ENCODE assay signal across 14 mouse cellular contexts in the genomic region with DNA sequence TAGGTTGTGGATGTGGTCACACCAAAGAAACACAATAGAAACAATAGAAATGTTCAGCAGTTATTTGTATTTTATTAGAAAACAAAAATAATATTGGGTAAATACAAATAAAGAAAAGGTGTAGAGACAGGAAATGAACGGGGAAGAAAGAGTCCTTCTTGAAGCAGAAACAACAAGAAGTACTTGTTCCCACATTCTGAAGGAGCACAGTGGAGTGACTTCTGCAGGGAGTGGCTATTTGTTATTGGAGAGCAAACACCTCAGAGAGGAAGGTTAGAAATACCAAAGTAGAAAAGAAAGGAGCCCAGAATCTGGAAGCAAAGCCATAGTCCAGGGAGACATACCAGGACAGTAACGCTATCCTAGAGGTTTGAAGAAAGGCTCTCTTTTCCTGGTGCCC. TPM values are rescaled to one million over a fixed set of nuclear protein-coding genes. Genes with fewer than 3 reads are reported as not detected.
A peak's percentile ranks its signal among the peaks of the same experiment; 100 is the strongest.
DNase-seq lines count a peak whose midpoint lies in the region; ATAC-seq and TF ChIP-seq lines count a peak whose summit lies in the region.
"Not testable (repeated sequence)": the region's sequence is repeated elsewhere in the genome, so short reads cannot be mapped to it uniquely, and the experiment has no call there.
"Had no signal": no experiment of that assay in that cellular context is flagged by ENCODE, and none has a peak within 500 bp of the region (broad histone marks: within the 10 kb centered on the region; RNA-seq: fewer than 3 reads in every experiment).

No protein-coding gene starts in this region.

- not testable (repeated sequence) for TF ChIP-seq CTCF in lung, postnatal 0 days (IDR thresholded peaks at IDR 0.05); stomach, postnatal 0 days (IDR thresholded peaks at IDR 0.05; ENCODE audit: low read depth)

- not testable (repeated sequence) for H3K9ac ChIP-seq in lung, embryonic 16.5 days (ENCODE audit: low read length); lung, postnatal 0 days (replicated peaks; ENCODE audit: low read depth); stomach, postnatal 0 days (ENCODE audit: low read length)

- not testable (repeated sequence) for H3K36me3 ChIP-seq in lung, embryonic 16.5 days (ENCODE audit: control insufficient read depth, insufficient read depth, low read length); lung, postnatal 0 days (ENCODE audit: insufficient read depth, low read length); stomach, postnatal 0 days (ENCODE audit: control insufficient read depth, insufficient read depth, low read length)

- H3K9me3 ChIP-seq in lung, embryonic 16.5 days (ENCODE audit: control insufficient read depth, low read length); lung, postnatal 0 days (ENCODE audit: low read length); stomach, postnatal 0 days (ENCODE audit: control insufficient read depth, low read length): not testable (repeated sequence)

- 59% methylated on average over 1 of the region's 2 CpGs for whole genome bisulfite sequencing in lung, embryonic 16.5 days
- WGBS in lung, postnatal 0 days, result 34% methylated on average over 1 of the region's 2 CpGs
- WGBS in stomach, postnatal 0 days, result 47% methylated on average over 1 of the region's 2 CpGs

- H3K4me1 ChIP-seq in lung, embryonic 16.5 days (replicated peaks; ENCODE audit: control insufficient read depth, insufficient read depth, low read length); lung, postnatal 0 days (ENCODE audit: insufficient read depth, low read depth, low read length); stomach, postnatal 0 days (replicated peaks; ENCODE audit: control insufficient read depth, insufficient read depth): not testable (repeated sequence)

- H3K27me3 ChIP-seq in lung, embryonic 16.5 days (ENCODE audit: control insufficient read depth, insufficient read depth, low read depth, low read length); lung, postnatal 0 days (replicated peaks; ENCODE audit: insufficient read depth, low read length); stomach, postnatal 0 days (ENCODE audit: control insufficient read depth, insufficient read depth, low read length): not testable (repeated sequence)

- DNase-seq in lung, adult 18-20 months, result peak; percentile 28 to 49
- peak; percentile 77 for DNase-seq in lung, postnatal 0 days (ENCODE audit: low spot score)
- peak; percentile 9 for DNase-seq in lung, postnatal 10 days
- DNase-seq in lung, postnatal 25 days (ENCODE audit: low spot score), result peak; percentile 52
- DNase-seq in lung, postnatal 36 days, result peak; percentile 61
- DNase-seq in stomach, postnatal 0 days (ENCODE audit: low spot score), result not testable (repeated sequence)

- peak; percentile 49; the same call in 1 of the 2 replicates for ATAC-seq in lung, embryonic 16.5 days (ENCODE audit: low read depth)
- peak; percentile 90 for ATAC-seq in lung, postnatal 0 days
- 0 out of 2 replicates have a peak, but pooled peaks have one; percentile 34 for ATAC-seq in stomach, postnatal 0 days (ENCODE audit: low FRiP score, low TSS enrichment)

- not testable (repeated sequence) for H3K4me2 ChIP-seq in lung, embryonic 16.5 days (ENCODE audit: low read depth, low read length); lung, postnatal 0 days (replicated peaks; ENCODE audit: low read depth, low read length); stomach, postnatal 0 days (replicated peaks; ENCODE audit: low read depth)

- H3K4me3 ChIP-seq in lung, embryonic 16.5 days (ENCODE audit: low read length); lung, postnatal 0 days (ENCODE audit: low read depth, low read length); stomach, postnatal 0 days (ENCODE audit: low read depth, low read length): not testable (repeated sequence)

- peak; percentile 73 for TF ChIP-seq EP300 in lung, postnatal 0 days (IDR thresholded peaks at IDR 0.05)
- not testable (repeated sequence) for TF ChIP-seq EP300 in stomach, postnatal 0 days (optimal IDR thresholded peaks at IDR 0.05)

- peak overlapping the region; percentile 7; the same call in 1 of the 2 replicates for H3K27ac ChIP-seq in lung, embryonic 16.5 days (ENCODE audit: low read length)
- not testable (repeated sequence) for H3K27ac ChIP-seq in lung, postnatal 0 days (ENCODE audit: low read length); stomach, postnatal 0 days (replicated peaks)

RNA-seq across cellular contexts. Expression of a gene that starts 0.7 kb away (rescaled TPM):
- not detected in 2 replicates for polyA plus RNA-seq in lung, embryonic 16.5 days (2015; fragmentation: Nextera tagmentation; extraction: Ambion mirVana)
- not detected in 2 replicates for polyA plus RNA-seq in lung, postnatal 0 days (2015; fragmentation: Nextera tagmentation; extraction: Ambion mirVana)
- not detected in 2 replicates for polyA plus RNA-seq in stomach, postnatal 0 days (2015; fragmentation: Nextera tagmentation; extraction: Ambion mirVana)
- polyA plus RNA-seq: activated CD4-positive, CD25-positive, alpha-beta regulatory T cell, adult 4 months; adrenal gland, adult 2 months; brain, embryonic 14.5 days; C2C12; CD4-positive, CD25-positive, alpha-beta regulatory T cell, adult 4 months; G1E; Patski had no signal

RNA-seq across cellular contexts. Expression of a gene that starts 11.3 kb away (rescaled TPM):
- not detected in 2 replicates for polyA plus RNA-seq in lung, embryonic 16.5 days (2015; fragmentation: Nextera tagmentation; extraction: Ambion mirVana)
- polyA plus RNA-seq in lung, postnatal 0 days (2015; fragmentation: Nextera tagmentation; extraction: Ambion mirVana), result not detected in 2 replicates
- polyA plus RNA-seq in stomach, postnatal 0 days (2015; fragmentation: Nextera tagmentation; extraction: Ambion mirVana), result not detected in 2 replicates
- polyA plus RNA-seq: activated CD4-positive, CD25-positive, alpha-beta regulatory T cell, adult 4 months; adrenal gland, adult 2 months; brain, embryonic 14.5 days; C2C12; CD4-positive, CD25-positive, alpha-beta regulatory T cell, adult 4 months; G1E; Patski had no signal

RNA-seq across cellular contexts. Expression of a gene that starts 13.3 kb away (rescaled TPM):
- polyA plus RNA-seq in lung, embryonic 16.5 days (2015; fragmentation: Nextera tagmentation; extraction: Ambion mirVana), result not detected in 2 replicates
- not detected in 2 replicates for polyA plus RNA-seq in lung, postnatal 0 days (2015; fragmentation: Nextera tagmentation; extraction: Ambion mirVana)
- polyA plus RNA-seq in stomach, postnatal 0 days (2015; fragmentation: Nextera tagmentation; extraction: Ambion mirVana), result not detected in 2 replicates
- polyA plus RNA-seq: activated CD4-positive, CD25-positive, alpha-beta regulatory T cell, adult 4 months; adrenal gland, adult 2 months; brain, embryonic 14.5 days; C2C12; CD4-positive, CD25-positive, alpha-beta regulatory T cell, adult 4 months; G1E; Patski had no signal

RNA-seq across cellular contexts. Expression of a gene that starts 17.6 kb away (rescaled TPM):
- not detected in 2 replicates for polyA plus RNA-seq in lung, embryonic 16.5 days (2015; fragmentation: Nextera tagmentation; extraction: Ambion mirVana)
- not detected in 2 replicates for polyA plus RNA-seq in lung, postnatal 0 days (2015; fragmentation: Nextera tagmentation; extraction: Ambion mirVana)
- not detected in 2 replicates for polyA plus RNA-seq in stomach, postnatal 0 days (2015; fragmentation: Nextera tagmentation; extraction: Ambion mirVana)
- polyA plus RNA-seq: activated CD4-positive, CD25-positive, alpha-beta regulatory T cell, adult 4 months; adrenal gland, adult 2 months; brain, embryonic 14.5 days; C2C12; CD4-positive, CD25-positive, alpha-beta regulatory T cell, adult 4 months; G1E; Patski had no signal

RNA-seq across cellular contexts. Expression of a gene that starts 17.8 kb away (rescaled TPM):
- not detected in 2 replicates for polyA plus RNA-seq in lung, embryonic 16.5 days (2015; fragmentation: Nextera tagmentation; extraction: Ambion mirVana)
- polyA plus RNA-seq in lung, postnatal 0 days (2015; fragmentation: Nextera tagmentation; extraction: Ambion mirVana), result not detected in 2 replicates
- not detected in 2 replicates for polyA plus RNA-seq in stomach, postnatal 0 days (2015; fragmentation: Nextera tagmentation; extraction: Ambion mirVana)
- polyA plus RNA-seq: activated CD4-positive, CD25-positive, alpha-beta regulatory T cell, adult 4 months; adrenal gland, adult 2 months; brain, embryonic 14.5 days; C2C12; CD4-positive, CD25-positive, alpha-beta regulatory T cell, adult 4 months; G1E; Patski had no signal

Comparison
In these comparisons a context has a peak if more than half of its experiments do, and no peak if none do; other contexts are left out.
1. ATAC-seq: peak in every context shown above with its lines; median percentile 90 in lung, postnatal 0 days; 49 in lung, embryonic 16.5 days; 34 in stomach, postnatal 0 days.